In genomic region chr11:103697565-103698176, GRCm38 (mm10) we compare ENCODE assay signal across 8 mouse cellular contexts. TPM values are rescaled to one million over a fixed set of nuclear protein-coding genes. Genes with fewer than 3 reads are reported as not detected.
DNase-seq lines count a peak whose midpoint lies in the region; ATAC-seq and TF ChIP-seq lines count a peak whose summit lies in the region.

TSS of gene Gosr2 (minus strand) at chr11:103697898.

- peak; percentile 92 for DNase-seq in G1E (ENCODE audit: low spot score)
- peak; percentile 86 to 91 for DNase-seq in cerebellum, adult 18-20 months
- DNase-seq in forebrain, postnatal 0 days, result peak; percentile 97
- peak; percentile 89 for DNase-seq in heart, postnatal 4 days
- peak; percentile 83 to 91 for DNase-seq in layer of hippocampus, adult 8-10 months (ENCODE audit: low spot score in 2 of 2)
- peak; percentile 79 for DNase-seq in ovary, adult 18-20 months (ENCODE audit: low spot score)
- DNase-seq in thymus, postnatal 0 days (ENCODE audit: low spot score), result peak; percentile 94

- peaks cover 14% of the 10 kb centered on the region for H3K27me3 ChIP-seq in G1E (ENCODE audit: insufficient read depth, low read length)
- H3K27me3 ChIP-seq in forebrain, postnatal 0 days (ENCODE audit: insufficient read depth, low read length), result no peaks in the 10 kb centered on the region
- no peaks in the 10 kb centered on the region for H3K27me3 ChIP-seq in lung, embryonic 15.5 days

- peak within 1 kb of the TSS; percentile 60 for H3K4me2 ChIP-seq in forebrain, postnatal 0 days (ENCODE audit: low read depth)
- peak within 1 kb of the TSS; percentile 64 for H3K4me2 ChIP-seq in lung, embryonic 15.5 days

- ATAC-seq in G1E (ENCODE audit: extremely low read depth, insufficient number of reproducible peaks, low FRiP score, poor library complexity, severe bottlenecking), result peak; percentile 78
- ATAC-seq in forebrain, postnatal 0 days, result peak; percentile 98
- ATAC-seq in lung, embryonic 15.5 days (ENCODE audit: borderline replicate concordance, extremely low read depth, low FRiP score, low TSS enrichment), result peak; percentile 96

- no peaks in the 10 kb centered on the region for H3K9me3 ChIP-seq in G1E (replicated peaks)
- H3K9me3 ChIP-seq in forebrain, postnatal 0 days (ENCODE audit: low read length), result no peaks in the 10 kb centered on the region
- no peaks in the 10 kb centered on the region for H3K9me3 ChIP-seq in lung, embryonic 15.5 days

- no peak for TF ChIP-seq CTCF in G1E (IDR thresholded peaks at IDR 0.05; ENCODE audit: low read depth, low read length)
- TF ChIP-seq CTCF in forebrain, postnatal 0 days (IDR thresholded peaks at IDR 0.05; ENCODE audit: low read depth), result 0 out of 2 replicates have a peak, but pooled peaks have one; percentile 14

- peaks cover 26% of the 10 kb centered on the region for H3K4me1 ChIP-seq in G1E (ENCODE audit: insufficient read depth, low read depth, low read length)
- H3K4me1 ChIP-seq in forebrain, postnatal 0 days (ENCODE audit: insufficient read depth), result peaks cover 6% of the 10 kb centered on the region; the same call in 1 of the 2 replicates
- H3K4me1 ChIP-seq in lung, embryonic 15.5 days, result 0 out of 2 replicates have a peak, but pooled peaks cover 9% of the 10 kb centered on the region

- WGBS in forebrain, postnatal 0 days, result under 1% methylated on average over 57 of the region's 57 CpGs
- WGBS in lung, embryonic 15.5 days, result under 1% methylated on average over 57 of the region's 57 CpGs

- H3K27ac ChIP-seq in forebrain, postnatal 0 days (ENCODE audit: low read depth, low read length), result peak within 1 kb of the TSS; percentile 98
- H3K27ac ChIP-seq in lung, embryonic 15.5 days, result peak within 1 kb of the TSS; percentile 97

- peak within 1 kb of the TSS; percentile 79 for H3K4me3 ChIP-seq in G1E (ENCODE audit: low read depth, low read length)
- peak within 1 kb of the TSS; percentile 74 for H3K4me3 ChIP-seq in forebrain, postnatal 0 days (ENCODE audit: low read depth, low read length)
- peak within 1 kb of the TSS; percentile 84 for H3K4me3 ChIP-seq in lung, embryonic 15.5 days

- peak within 1 kb of the TSS; percentile 92 for H3K9ac ChIP-seq in forebrain, postnatal 0 days
- H3K9ac ChIP-seq in lung, embryonic 15.5 days, result peak within 1 kb of the TSS; percentile 84

- H3K36me3 ChIP-seq in G1E (replicated peaks), result peaks cover 26% of the 10 kb centered on the region
- no peaks in the 10 kb centered on the region for H3K36me3 ChIP-seq in forebrain, postnatal 0 days (ENCODE audit: insufficient read depth)
- H3K36me3 ChIP-seq in lung, embryonic 15.5 days, result 0 out of 2 replicates have a peak, but pooled peaks cover 3% of the 10 kb centered on the region

RNA-seq across cellular contexts. Expression of gene Gosr2, which starts in this region (rescaled TPM):
- 65.5 and 69.2 TPM in 2 replicates for total RNA-seq in G1E (2014; fragmentation: Nextera tagmentation)
- 72.1 and 73.1 TPM in 2 replicates for total RNA-seq in G1E (2017)
- polyA plus RNA-seq in G1E (2012), result 6.5 and 16.0 TPM in 2 replicates
- total RNA-seq in forebrain, postnatal 0 days (2014; rRNA removed), result 91.6 and 117 TPM in 2 replicates
- 102 and 103 TPM in 2 replicates for polyA plus RNA-seq in forebrain, postnatal 0 days (2015; fragmentation: Nextera tagmentation; extraction: Ambion mirVana)
- 10 to 100 TPM; 60.0 to 62.1 TPM for total RNA-seq in heart, postnatal 4 days (2021)
- 10 to 100 TPM; 63.0 to 64.3 (median 64.0) TPM for total RNA-seq in layer of hippocampus, adult 8-10 months (2022)
- 84.4 and 87.7 TPM in 2 replicates for polyA plus RNA-seq in lung, embryonic 15.5 days (2015; fragmentation: Nextera tagmentation; extraction: Ambion mirVana)
- 87.5 and 91.5 TPM in 2 replicates for polyA plus RNA-seq in thymus, postnatal 0 days (2015; fragmentation: Nextera tagmentation; extraction: Ambion mirVana)

Comparison
In these comparisons a context has a peak if more than half of its experiments do, and no peak if none do; other contexts are left out.
1. Peak in every context shown above with its lines: DNase-seq, ATAC-seq, H3K4me3 ChIP-seq and H3K27ac ChIP-seq.